Mouse (Mus musculus) MEL (cell line): Measurements from ENCODE around the gene Clpb. TPM values are rescaled to one million over a fixed set of nuclear protein-coding genes. Genes with fewer than 3 reads are reported as not detected.

Experiments used
- DNase-seq: peaks from one replicate; pipeline ENCODE4 v3.0.0; 2011; ENCODE audit warnings: low read depth, low spot score
- H3K27ac ChIP-seq: 2 replicates; pipeline ENCODE4 v1.5.1; 2012; ENCODE audit warnings: low read depth, mild to moderate bottlenecking, control low read depth, low read length, moderate library complexity; ENCODE audit not compliant: control insufficient read depth
- H3K27me3 ChIP-seq, 2 experiments: fragments of 150-350 bp in 1 of 2; sonication (generic) in 1 of 2; 2 replicates each; pipeline ENCODE4 v1.6.1; 2012; ENCODE audit warnings: low read length in 2 of 2, mild to moderate bottlenecking in 2 of 2, improper control_type of control experiment in 1 of 2, moderate library complexity in 1 of 2; ENCODE audit not compliant: insufficient read depth in 2 of 2, control insufficient read depth in 1 of 2
- H3K36me3 ChIP-seq, 2 experiments: 2 replicates each; pipeline ENCODE4 v1.6.1; 2012 to 2014; ENCODE audit warnings: low read length in 2 of 2, improper control_type of control experiment in 1 of 2, inconsistent platforms in 1 of 2, mild to moderate bottlenecking in 1 of 2; ENCODE audit not compliant: insufficient read depth in 2 of 2, control insufficient read depth in 1 of 2
- H3K4me1 ChIP-seq, 2 experiments: fragments of 150-350 bp in 1 of 2; sonication (generic) in 1 of 2; 2 replicates each; pipeline ENCODE4 v1.6.1; 2012; ENCODE audit warnings: low read length in 2 of 2, improper control_type of control experiment in 1 of 2, mild to moderate bottlenecking in 1 of 2; ENCODE audit not compliant: insufficient read depth in 2 of 2, control insufficient read depth in 1 of 2
- H3K4me3 ChIP-seq, 2 experiments: fragments of 150-350 bp in 1 of 2; sonication (generic) in 1 of 2; 2 replicates each; pipeline ENCODE4 v1.5.1; 2012; ENCODE audit warnings: low read depth in 2 of 2, low read length in 2 of 2, mild to moderate bottlenecking in 2 of 2, moderate library complexity in 2 of 2, control low read depth in 1 of 2, improper control_type of control experiment in 1 of 2; ENCODE audit not compliant: control insufficient read depth in 1 of 2, insufficient read depth in 1 of 2
- H3K79me2 ChIP-seq: 2 replicates; pipeline ENCODE4 v1.6.1; 2012; ENCODE audit warnings: mild to moderate bottlenecking, low read length, moderate library complexity; ENCODE audit not compliant: control insufficient read depth, poor library complexity, insufficient read depth
- H3K9ac ChIP-seq: 2 replicates; pipeline ENCODE4 v1.6.1; 2012; ENCODE audit warnings: low read depth, mild to moderate bottlenecking, control low read depth, low read length, moderate library complexity; ENCODE audit not compliant: control insufficient read depth, poor library complexity, severe bottlenecking
- H3K9me3 ChIP-seq: fragments of 150-350 bp; sonication (generic); replicated peaks from 2 replicates; pipeline ENCODE4 v1.6.1; 2012; ENCODE audit warnings: mild to moderate bottlenecking, low read length, improper control_type of control experiment, moderate library complexity; ENCODE audit not compliant: insufficient read depth
- CHD2 ChIP-seq: IDR thresholded peaks from 2 replicates; pipeline ENCODE4 v1.6.1; 2011; ENCODE audit warnings: low read length, improper control_type of control experiment
- CTCF ChIP-seq, 3 experiments: IDR thresholded peaks in 2 of 3; conservative IDR thresholded peaks in 1 of 3; 2 replicates each; pipeline ENCODE4 v1.5.1; 2011 to 2012; ENCODE audit warnings: low read length in 3 of 3, low read depth in 2 of 3, mild to moderate bottlenecking in 2 of 3, improper control_type of control experiment in 1 of 3, inconsistent platforms in 1 of 3, mixed read lengths in 1 of 3, moderate library complexity in 1 of 3; ENCODE audit not compliant: control insufficient read depth in 1 of 3, insufficient read depth in 1 of 3, poor library complexity in 1 of 3, severe bottlenecking in 1 of 3
- E2F4 ChIP-seq: IDR thresholded peaks from 2 replicates; pipeline ENCODE4 v1.6.1; 2011; ENCODE audit warnings: low read depth, low read length, improper control_type of control experiment, borderline replicate concordance
- EP300 ChIP-seq, 2 experiments: IDR thresholded peaks; 2 replicates each; pipeline ENCODE4 v1.6.1; 2011; ENCODE audit warnings: improper control_type of control experiment in 2 of 2, low read length in 2 of 2, low read depth in 1 of 2, mild to moderate bottlenecking in 1 of 2
- GABPA ChIP-seq: IDR thresholded peaks from 2 replicates; pipeline ENCODE4 v1.6.1; 2012; ENCODE audit warnings: low read depth, mild to moderate bottlenecking, inconsistent platforms, low read length, improper control_type of control experiment, moderate library complexity
- GATA1 ChIP-seq: IDR thresholded peaks from 2 replicates; pipeline ENCODE4 v1.6.1; 2011; ENCODE audit warnings: low read depth, low read length, improper control_type of control experiment
- JUND ChIP-seq: IDR thresholded peaks from 2 replicates; pipeline ENCODE4 v1.6.1; 2011; ENCODE audit warnings: low read depth, mild to moderate bottlenecking, improper control_type of control experiment, low read length
- MAZ ChIP-seq: IDR thresholded peaks from 2 replicates; pipeline ENCODE4 v1.6.1; 2012; ENCODE audit warnings: low read depth, mild to moderate bottlenecking, inconsistent platforms, low read length, improper control_type of control experiment
- MEF2A ChIP-seq: IDR thresholded peaks from 2 replicates; pipeline ENCODE4 v1.6.1; 2014; ENCODE audit warnings: low read depth, mild to moderate bottlenecking, inconsistent platforms, low read length, improper control_type of control experiment; ENCODE audit not compliant: poor library complexity, insufficient replicate concordance, severe bottlenecking; ENCODE audit errors: extremely low read depth
- MXI1 ChIP-seq: IDR thresholded peaks from 2 replicates; pipeline ENCODE4 v1.6.1; 2011; ENCODE audit warnings: mild to moderate bottlenecking, low read depth, low read length, improper control_type of control experiment
- NRF1 ChIP-seq: IDR thresholded peaks from 2 replicates; pipeline ENCODE4 v1.6.1; 2014; ENCODE audit warnings: low read depth, mild to moderate bottlenecking, inconsistent platforms, low read length, improper control_type of control experiment, moderate library complexity; ENCODE audit not compliant: poor library complexity, insufficient read depth, severe bottlenecking
- POLR2A ChIP-seq, 2 experiments: IDR thresholded peaks; 2 replicates each; pipeline ENCODE4 v1.6.1; 2011 to 2012; ENCODE audit warnings: low read length in 2 of 2, mild to moderate bottlenecking in 2 of 2, control low read depth in 1 of 2, improper control_type of control experiment in 1 of 2, low read depth in 1 of 2, moderate library complexity in 1 of 2; ENCODE audit not compliant: control insufficient read depth in 1 of 2, insufficient read depth in 1 of 2, poor library complexity in 1 of 2
- POLR2AphosphoS2 ChIP-seq: IDR thresholded peaks from 2 replicates; pipeline ENCODE4 v1.6.1; 2011; ENCODE audit warnings: low read length, improper control_type of control experiment
- POLR2AphosphoS5 ChIP-seq: IDR thresholded peaks from 2 replicates; pipeline ENCODE4 v1.6.1; 2012; ENCODE audit warnings: low read depth, borderline replicate concordance, mild to moderate bottlenecking, inconsistent platforms, low read length, moderate library complexity, mixed read lengths
- SMC3 ChIP-seq: IDR thresholded peaks from 2 replicates; pipeline ENCODE4 v1.6.1; 2011; ENCODE audit warnings: low read depth, low read length, improper control_type of control experiment
- UBTF ChIP-seq: IDR thresholded peaks from 2 replicates; pipeline ENCODE4 v1.6.1; 2012; ENCODE audit warnings: low read depth, mild to moderate bottlenecking, inconsistent platforms, low read length, improper control_type of control experiment, moderate library complexity, borderline replicate concordance; ENCODE audit not compliant: insufficient read depth
- USF1 ChIP-seq: IDR thresholded peaks from 2 replicates; pipeline ENCODE4 v1.6.1; 2014; ENCODE audit warnings: low read depth, mild to moderate bottlenecking, inconsistent platforms, low read length, improper control_type of control experiment, moderate library complexity
- USF2 ChIP-seq, 2 experiments: IDR thresholded peaks; 2 replicates each; pipeline ENCODE4 v1.6.1; 2011 to 2012; ENCODE audit warnings: improper control_type of control experiment in 2 of 2, low read length in 2 of 2, borderline replicate concordance in 1 of 2, inconsistent platforms in 1 of 2, low read depth in 1 of 2, mild to moderate bottlenecking in 1 of 2; ENCODE audit not compliant: insufficient read depth in 1 of 2
- ZC3H11A ChIP-seq: IDR thresholded peaks from 2 replicates; pipeline ENCODE4 v1.6.1; 2012; ENCODE audit warnings: low read depth, mild to moderate bottlenecking, inconsistent platforms, low read length, improper control_type of control experiment
- polyA plus RNA-seq, 2 experiments: library from polyadenylated mRNA; stranded (reverse) in 1 of 2; unstranded in 1 of 2; fragments of >175 nt in 1 of 2; fragments of >200 nt in 1 of 2; gene quantifications; 2 replicates each; pipeline versions ENCODE4 v1.2.1 to v1.2.4; 2012; ENCODE audit warnings: low replicate concordance in 2 of 2, low read depth in 1 of 2; ENCODE audit not compliant: insufficient read length in 2 of 2, insufficient read depth in 1 of 2, missing spikeins in 1 of 2
- total RNA-seq: library from RNA; depleted of rRNA; stranded (reverse); fragments of 300-350 nt; gene quantifications from 2 replicates; pipeline ENCODE4 v1.2.3, GENCODE M21; 2012

The Clpb gene
- total and polyA plus RNA-seq, 3 experiments, result 59.0 to 71.5 TPM; not detected in 1

DNA sequence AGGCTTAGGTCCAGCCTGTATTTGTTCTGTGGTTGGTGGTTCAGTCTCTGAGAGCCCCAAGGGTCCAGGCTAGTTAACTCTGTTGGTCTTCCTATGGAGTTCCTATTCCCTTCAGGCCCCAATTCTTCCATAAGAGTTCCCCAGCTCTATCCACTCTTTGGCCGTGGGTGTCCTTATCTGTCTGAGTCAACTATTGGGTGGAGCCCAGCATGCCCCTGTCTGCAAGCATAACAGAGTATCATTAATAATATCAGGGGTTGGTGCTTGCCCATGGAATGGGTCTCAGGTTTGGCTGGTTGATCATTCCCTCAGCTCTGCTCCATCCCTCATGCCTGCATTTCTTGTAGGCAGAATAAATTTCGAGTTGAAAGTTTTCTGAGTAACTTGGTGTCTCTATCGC, 74.3 kb downstream of the Clpb start:
- Histone ChIP-seq H3K4me3 (no peak overlapping the region), H3K79me2 (no peaks in the 10 kb centered on the region), H3K27me3 (no peaks in the 10 kb centered on the region), H3K4me1 (peaks cover 0 to 7% of the 10 kb centered on the region in 2 experiments; a peak in 1 of 4 replicates), H3K36me3 (peaks cover 0 to 4% of the 10 kb centered on the region in 2 experiments; a peak in 3 of 4 replicates), H3K9ac (no peak overlapping the region), H3K9me3 (no peaks in the 10 kb centered on the region), H3K27ac (no peak overlapping the region)
- no peak for TF ChIP-seq ZC3H11A
- TF ChIP-seq UBTF, result no peak
- no peak for TF ChIP-seq POLR2A (IDR thresholded peaks at IDR 0.05; ENCODE audit: control insufficient read depth in 1 of 2, insufficient read depth in 1 of 2, low read depth in 1 of 2, low read length in 2 of 2, poor library complexity in 1 of 2)
- 0 out of 2 replicates have a peak, but pooled peaks have one; percentile 14 for TF ChIP-seq GATA1
- peak; percentile 21 for DNase-seq

DNA sequence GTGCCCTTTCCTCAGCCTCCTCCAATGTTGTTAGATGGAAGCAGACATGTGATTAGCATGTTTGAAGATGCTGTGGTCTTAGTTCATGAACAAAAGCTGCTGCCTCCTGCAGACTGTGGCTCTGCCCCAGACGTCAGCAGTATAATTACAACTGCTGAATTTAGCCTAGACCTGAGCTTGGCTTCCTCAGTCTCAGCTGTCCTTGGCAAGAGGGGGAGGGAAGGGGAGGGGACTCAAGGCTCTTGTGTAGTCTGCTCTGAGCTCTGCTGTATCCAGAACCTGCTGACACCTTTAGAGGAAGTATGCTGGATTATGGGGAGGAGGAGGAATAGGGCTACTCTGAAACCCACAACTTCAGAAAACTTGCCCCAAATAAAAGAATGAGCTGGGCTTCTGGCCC, 76.2 kb downstream of the Clpb start:
- H3K36me3 ChIP-seq, result peaks cover 0 to 4% of the 10 kb centered on the region in 2 experiments; a peak in 3 of 4 replicates
- no peaks in the 10 kb centered on the region for H3K9me3 ChIP-seq
- H3K9ac ChIP-seq, result no peak overlapping the region
- TF ChIP-seq SMC3 (no peak), USF2 (IDR thresholded peaks at IDR 0.05; ENCODE audit: borderline replicate concordance in 1 of 2, insufficient read depth in 1 of 2, low read depth in 1 of 2, low read length in 2 of 2) (no peak), CHD2 (no peak), NRF1 (no peak), E2F4 (no peak), MEF2A (no peak), POLR2A (IDR thresholded peaks at IDR 0.05; ENCODE audit: control insufficient read depth in 1 of 2, insufficient read depth in 1 of 2, low read depth in 1 of 2, low read length in 2 of 2, poor library complexity in 1 of 2) (no peak), MXI1 (no peak), CTCF (IDR thresholded peaks at IDR 0.05 in 2 of 3, conservative IDR thresholded peaks at IDR 0.05 in 1 of 3; ENCODE audit: control insufficient read depth in 1 of 3, insufficient read depth in 1 of 3, low read depth in 2 of 3, low read length in 3 of 3, poor library complexity in 1 of 3, severe bottlenecking in 1 of 3) (no peak), POLR2AphosphoS2 (no peak), POLR2AphosphoS5 (no peak), GABPA (no peak), USF1 (no peak), JUND (no peak), MAZ (no peak), EP300 (IDR thresholded peaks at IDR 0.05; ENCODE audit: low read depth in 1 of 2, low read length in 2 of 2) (no peak), UBTF (no peak)
- H3K27ac ChIP-seq, result no peak overlapping the region
- no peaks in the 10 kb centered on the region for H3K27me3 ChIP-seq
- H3K79me2 ChIP-seq, result no peaks in the 10 kb centered on the region
- peaks cover 0 to 9% of the 10 kb centered on the region in 2 experiments; a peak in 2 of 4 replicates for H3K4me1 ChIP-seq
- DNase-seq, result no peak
- no peak overlapping the region for H3K4me3 ChIP-seq
